32 mouse cellular contexts compared by ENCODE assay signal in genomic region chr1:134605670-134606069, GRCm38 (mm10). TPM values are rescaled to one million over a fixed set of nuclear protein-coding genes. Genes with fewer than 3 reads are reported as not detected.
DNase-seq lines count a peak whose midpoint lies in the region; ATAC-seq and TF ChIP-seq lines count a peak whose summit lies in the region.
"Had no signal": no experiment of that assay in that cellular context is flagged by ENCODE, and none has a peak within 500 bp of the region (broad histone marks: within the 10 kb centered on the region; RNA-seq: fewer than 3 reads in every experiment).

No protein-coding gene starts in this region.

- TF ChIP-seq POLR2A in heart, adult 2 months (IDR thresholded peaks at IDR 0.05; ENCODE audit: insufficient read depth, low read depth, low read length) = no peak

- H3K27me3 ChIP-seq in heart, adult 2 months (ENCODE audit: control insufficient read depth, insufficient read depth, low read length) = no peaks in the 10 kb centered on the region
- H3K27me3 ChIP-seq in lung, postnatal 0 days (replicated peaks; ENCODE audit: insufficient read depth, low read length) = no peaks in the 10 kb centered on the region
- H3K27me3 ChIP-seq: embryonic facial prominence, embryonic 12.5 days; embryonic facial prominence, embryonic 15.5 days; heart, embryonic 13.5 days had no signal

- no peak overlapping the region for H3K4me2 ChIP-seq in lung, postnatal 0 days (replicated peaks; ENCODE audit: low read depth, low read length)
- H3K4me2 ChIP-seq: embryonic facial prominence, embryonic 12.5 days; embryonic facial prominence, embryonic 15.5 days; heart, embryonic 13.5 days; hindbrain, embryonic 14.5 days had no signal

- peaks cover 4% of the 10 kb centered on the region for H3K36me3 ChIP-seq in heart, adult 2 months (ENCODE audit: control insufficient read depth, insufficient read depth, low read length)
- H3K36me3 ChIP-seq in lung, postnatal 0 days (ENCODE audit: insufficient read depth, low read length) = peaks cover 28% of the 10 kb centered on the region

- WGBS in heart, adult 2 months = 81% methylated on average over 8 of the region's 8 CpGs
- 65% methylated on average over 8 of the region's 8 CpGs for WGBS in lung, postnatal 0 days

- TF ChIP-seq EP300 in heart, adult 2 months (IDR thresholded peaks at IDR 0.05; ENCODE audit: insufficient read depth, low read depth, low read length) = no peak
- TF ChIP-seq EP300 in lung, postnatal 0 days (IDR thresholded peaks at IDR 0.05) = no peak

- H3K79me2 ChIP-seq in heart, adult 2 months (replicated peaks; ENCODE audit: control insufficient read depth, insufficient read depth, low read length) = no peaks in the 10 kb centered on the region

- no peak overlapping the region for H3K27ac ChIP-seq in heart, adult 2 months
- no peak overlapping the region for H3K27ac ChIP-seq in lung, postnatal 0 days (ENCODE audit: low read length)
- H3K27ac ChIP-seq: embryonic facial prominence, embryonic 12.5 days; embryonic facial prominence, embryonic 15.5 days; gastrocnemius, adult 2 months; heart, embryonic 10.5 days; heart, embryonic 13.5 days; hindbrain, embryonic 14.5 days had no signal

- H3K9ac ChIP-seq in heart, adult 2 months (ENCODE audit: low read depth, low read length) = no peak overlapping the region
- H3K9ac ChIP-seq in lung, postnatal 0 days (replicated peaks; ENCODE audit: low read depth) = no peak overlapping the region
- H3K9ac ChIP-seq: embryonic facial prominence, embryonic 12.5 days; embryonic facial prominence, embryonic 15.5 days; forebrain, postnatal 0 days; heart, embryonic 13.5 days; hindbrain, embryonic 14.5 days had no signal

- H3K4me1 ChIP-seq in heart, adult 2 months (ENCODE audit: control insufficient read depth, insufficient read depth, low read length) = no peaks in the 10 kb centered on the region
- H3K4me1 ChIP-seq in lung, postnatal 0 days (ENCODE audit: insufficient read depth, low read depth, low read length) = no peaks in the 10 kb centered on the region
- H3K4me1 ChIP-seq: embryonic facial prominence, embryonic 12.5 days; embryonic facial prominence, embryonic 15.5 days; heart, embryonic 10.5 days; heart, embryonic 13.5 days had no signal

- peak; percentile 26; the same call in 1 of the 2 replicates for ATAC-seq in lung, postnatal 0 days
- ATAC-seq: forebrain, embryonic 14.5 days; forebrain, postnatal 0 days had no signal

- no peak for TF ChIP-seq CTCF in heart, adult 2 months (IDR thresholded peaks at IDR 0.05)
- TF ChIP-seq CTCF in lung, postnatal 0 days (IDR thresholded peaks at IDR 0.05) = no peak

- DNase-seq in heart, adult 11 months = peak; percentile 82
- no peak for DNase-seq in heart, adult 2 months
- peak; percentile 25 for DNase-seq in lung, postnatal 0 days (ENCODE audit: low spot score)
- no peak for DNase-seq in lung, adult 18-20 months
- DNase-seq in urinary bladder, postnatal 25 days (ENCODE audit: low spot score) = peak; percentile 13
- DNase-seq in urinary bladder, postnatal 4 days (ENCODE audit: low spot score in 2 of 2) = no peak
- DNase-seq in right cerebral cortex, postnatal 10 days (ENCODE audit: low spot score in 2 of 2) = no peak
- DNase-seq: adrenal gland, adult 2 months; adrenal gland, postnatal 14 days; cerebellum, adult 11 months; cerebellum, adult 2 months; cerebellum, adult 9-11 months; cerebellum, postnatal 25 days; forebrain, postnatal 0 days; gastrocnemius, adult 2 months; gastrocnemius, postnatal 14 days; heart, adult 18-20 months; heart, postnatal 14 days; heart, postnatal 4 days had no signal

- no peak overlapping the region for H3K4me3 ChIP-seq in heart, adult 2 months
- no peak overlapping the region for H3K4me3 ChIP-seq in lung, postnatal 0 days (ENCODE audit: low read depth, low read length)
- H3K4me3 ChIP-seq: embryonic facial prominence, embryonic 12.5 days; embryonic facial prominence, embryonic 15.5 days; gastrocnemius, adult 2 months; heart, embryonic 10.5 days; heart, embryonic 13.5 days had no signal

- H3K9me3 ChIP-seq in lung, postnatal 0 days (ENCODE audit: low read length) = no peaks in the 10 kb centered on the region
- H3K9me3 ChIP-seq: embryonic facial prominence, embryonic 12.5 days; embryonic facial prominence, embryonic 15.5 days; heart, embryonic 10.5 days; heart, embryonic 13.5 days had no signal

- intact Hi-C loops in heart, adult 2 months (cut with DNase I) = loop anchor here (5.0 kb wide), 2 partner anchors 88 to 238 kb away; no protein-coding TSS in a partner anchor

RNA-seq across cellular contexts. Expression of gene Syt2, which starts 40.8 kb away (rescaled TPM):
- total RNA-seq in heart, adult 2 months (2021) = under 1 TPM in 1 of 2 experiments, not detected in 1; 0.05 TPM
- polyA plus RNA-seq in heart, adult 2 months (2012; rRNA removed) = 0.04 and 0.06 TPM in 2 replicates
- 0.14 TPM in 2 replicates for polyA plus RNA-seq in lung, postnatal 0 days (2015; fragmentation: Nextera tagmentation; extraction: Ambion mirVana)
- total RNA-seq: gastrocnemius, adult 2 months; heart, adult 18-20 months; heart, postnatal 14 days had no signal

RNA-seq across cellular contexts. Expression of gene Kdm5b, which starts 45.7 kb away (rescaled TPM):
- 10 to 100 TPM; 11.6 to 13.2 TPM for total RNA-seq in heart, adult 2 months (2021)
- 3.3 and 7.0 TPM in 2 replicates for polyA plus RNA-seq in heart, adult 2 months (2012; rRNA removed)
- 33.3 and 37.5 TPM in 2 replicates for polyA plus RNA-seq in lung, postnatal 0 days (2015; fragmentation: Nextera tagmentation; extraction: Ambion mirVana)

RNA-seq across cellular contexts. Expression of gene Mgat4e, which starts 56.2 kb away (rescaled TPM):
- not detected for total RNA-seq in heart, adult 2 months (2021)
- 0.20 TPM in 1 of 2 replicates, not detected in the other for polyA plus RNA-seq in heart, adult 2 months (2012; rRNA removed)
- not detected in 2 replicates for polyA plus RNA-seq in lung, postnatal 0 days (2015; fragmentation: Nextera tagmentation; extraction: Ambion mirVana)
- total RNA-seq: adrenal gland, adult 2 months; adrenal gland, postnatal 14 days; adrenal gland, postnatal 4 days; common myeloid progenitor, adult 5-6 weeks; forebrain, postnatal 0 days; gastrocnemius, adult 2 months; gastrocnemius, postnatal 14 days; gastrocnemius, postnatal 4 days; heart, adult 18-20 months; heart, postnatal 14 days; heart, postnatal 4 days had no signal
- polyA plus RNA-seq: adrenal gland, adult 2 months; cerebellum, adult 2 months; embryonic facial prominence, embryonic 15.5 days; forebrain, embryonic 11.5 days; forebrain, embryonic 14.5 days; forebrain, postnatal 0 days; frontal cortex, adult 2 months; heart, embryonic 10.5 days; heart, embryonic 13.5 days; heart, embryonic 16.5 days; hindbrain, embryonic 11.5 days; hindbrain, embryonic 14.5 days had no signal

Comparison
In these comparisons a context has a peak if more than half of its experiments do, and no peak if none do; other contexts are left out.
1. DNase-seq: peak in heart, adult 11 months (single experiment), lung, postnatal 0 days (single experiment) and urinary bladder, postnatal 25 days (single experiment); none in heart, adult 2 months (0 of 2), lung, adult 18-20 months (0 of 2), urinary bladder, postnatal 4 days (0 of 2) and right cerebral cortex, postnatal 10 days (0 of 2).